Mouse (Mus musculus): Measurements from ENCODE around the gene Bag2. TPM values are rescaled to one million over a fixed set of nuclear protein-coding genes. Genes with fewer than 3 reads are reported as not detected.
"Not testable (repeated sequence)": the region's sequence is repeated elsewhere in the genome, so short reads cannot be mapped to it uniquely, and the experiment has no call there.

Bag2 gene
- polyA plus RNA-seq, 1 experiment from 2014 or later, result 24.2 TPM

DNA sequence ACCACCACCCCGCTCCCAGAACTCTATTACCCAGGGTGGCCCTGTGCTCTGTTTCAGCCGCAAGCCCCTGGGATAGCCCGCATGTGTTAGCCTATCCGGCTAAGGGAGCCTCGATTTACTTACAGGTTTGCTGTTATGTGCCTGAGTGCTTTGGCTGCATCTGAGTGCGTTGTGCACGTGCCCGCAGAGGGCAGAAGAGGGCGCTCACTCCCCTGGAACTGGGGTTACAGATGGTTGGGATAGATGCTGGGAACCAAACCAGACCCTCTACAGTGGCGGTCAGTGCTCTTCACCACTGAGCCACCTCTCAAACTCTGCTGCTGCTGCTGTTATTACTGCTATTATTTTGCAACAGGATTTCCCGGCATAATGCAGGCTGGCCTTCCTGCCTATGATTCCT is 8.5 kb downstream of the Bag2 start:
- no peak for ATAC-seq (ENCODE audit: low FRiP score)
- Histone ChIP-seq H3K27ac (replicated peaks) (no peak overlapping the region), H3K9me3 (replicated peaks) (no peaks in the 10 kb centered on the region), H3K27me3 (replicated peaks) (no peaks in the 10 kb centered on the region), H3K36me3 (no peaks in the 10 kb centered on the region), H3K4me1 (no peaks in the 10 kb centered on the region), H3K4me2 (no peak overlapping the region), H3K4me3 (replicated peaks) (no peak overlapping the region), H3K9ac (replicated peaks) (no peak overlapping the region)
- WGBS, result 99% methylated on average over 11 of the region's 11 CpGs

DNA sequence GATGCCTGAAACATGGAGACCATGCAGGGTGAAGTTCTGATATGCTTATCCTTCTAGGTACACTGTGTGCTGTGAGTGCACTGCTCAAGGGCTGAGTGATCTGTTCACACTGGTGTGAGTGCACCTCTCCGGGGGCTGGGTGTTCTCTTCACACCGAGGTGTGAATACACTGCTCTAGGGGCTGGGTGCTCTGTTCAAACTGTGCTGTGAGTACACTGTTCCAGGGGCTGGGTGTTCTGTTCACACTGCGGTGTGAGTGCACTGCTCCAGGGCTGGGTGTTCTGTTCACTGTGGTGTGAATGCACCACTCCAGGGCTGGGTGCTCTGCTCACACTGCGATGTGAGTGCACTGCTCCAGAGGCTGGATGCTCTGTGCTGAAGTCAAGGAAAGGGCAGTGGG is 11.7 kb downstream of the Bag2 start:
- WGBS, result 96% methylated on average over 4 of the region's 4 CpGs

GRCm38 (mm10) chr1:33744815-33745214 is 12.8 kb downstream of the Bag2 start:
- H3K27ac ChIP-seq (replicated peaks); H3K4me3 ChIP-seq (replicated peaks); H3K9me3 ChIP-seq (replicated peaks); H3K27me3 ChIP-seq (replicated peaks); H3K4me2 ChIP-seq; ATAC-seq (ENCODE audit: low FRiP score); H3K9ac ChIP-seq (replicated peaks); H3K4me1 ChIP-seq: not testable (repeated sequence)
- 97% methylated on average over 8 of the region's 9 CpGs for WGBS
- H3K36me3 ChIP-seq, result peaks cover 13% of the 10 kb centered on the region

More for the DNA sequence above, 11.7 kb downstream of the Bag2 start:
- Histone ChIP-seq H3K4me2 (no peak overlapping the region), H3K27me3 (replicated peaks) (no peaks in the 10 kb centered on the region), H3K27ac (replicated peaks) (no peak overlapping the region), H3K4me1 (no peaks in the 10 kb centered on the region), H3K4me3 (replicated peaks) (no peak overlapping the region), H3K36me3 (peaks cover 7% of the 10 kb centered on the region), H3K9me3 (replicated peaks) (no peaks in the 10 kb centered on the region), H3K9ac (replicated peaks) (no peak overlapping the region)
- ATAC-seq (ENCODE audit: low FRiP score), result no peak; the same call in 1 of the 2 replicates

GRCm38 (mm10) chr1:33742903-33743302 is 14.7 kb downstream of the Bag2 start:
- Histone ChIP-seq H3K36me3 (peaks cover 26% of the 10 kb centered on the region), H3K27ac (replicated peaks) (no peak overlapping the region), H3K4me1 (no peaks in the 10 kb centered on the region), H3K9ac (replicated peaks) (no peak overlapping the region), H3K4me2 (no peak overlapping the region), H3K4me3 (replicated peaks) (no peak overlapping the region), H3K9me3 (replicated peaks) (no peaks in the 10 kb centered on the region), H3K27me3 (replicated peaks) (no peaks in the 10 kb centered on the region)
- ATAC-seq (ENCODE audit: low FRiP score), result no peak
- 29% methylated on average over 8 of the region's 8 CpGs for WGBS

DNA sequence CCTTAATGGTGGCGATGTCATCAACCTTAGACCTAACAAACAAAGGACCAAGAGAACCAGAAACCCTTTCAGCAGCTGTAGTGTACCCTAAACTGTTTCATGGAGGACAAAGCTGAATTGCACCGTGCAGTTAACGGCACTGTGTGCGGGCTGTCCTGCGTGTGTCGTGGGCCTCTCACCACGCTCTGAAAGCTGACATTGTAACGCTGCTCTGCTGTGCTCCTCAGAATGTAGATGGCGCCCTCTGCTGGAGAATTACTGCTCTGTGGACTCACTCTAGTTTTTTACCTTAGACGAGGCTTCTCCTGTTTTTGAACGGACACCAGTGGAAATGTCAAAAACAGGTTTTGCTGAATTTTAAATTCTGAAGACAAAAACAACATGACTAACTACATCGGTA is 18.3 kb downstream of the Bag2 start:
- H3K27ac ChIP-seq (replicated peaks), result no peak overlapping the region
- no peak overlapping the region for H3K4me3 ChIP-seq (replicated peaks)
- 26% methylated on average over 12 of the region's 12 CpGs for WGBS
- ATAC-seq (ENCODE audit: low FRiP score), result peak; percentile 86
- no peaks in the 10 kb centered on the region for H3K9me3 ChIP-seq (replicated peaks)
- no peak overlapping the region for H3K9ac ChIP-seq (replicated peaks)
- no peak overlapping the region for H3K4me2 ChIP-seq
- H3K36me3 ChIP-seq, result peaks cover 51% of the 10 kb centered on the region
- no peaks in the 10 kb centered on the region for H3K27me3 ChIP-seq (replicated peaks)
- no peaks in the 10 kb centered on the region for H3K4me1 ChIP-seq

- Histone ChIP-seq H3K4me1 (no peaks in the 10 kb centered on the region), H3K27me3 (replicated peaks) (no peaks in the 10 kb centered on the region), H3K36me3 (peaks cover 55% of the 10 kb centered on the region), H3K9me3 (replicated peaks) (no peaks in the 10 kb centered on the region), H3K4me2 (no peak overlapping the region), H3K27ac (replicated peaks) (no peak overlapping the region), H3K9ac (replicated peaks) (no peak overlapping the region), H3K4me3 (replicated peaks) (no peak overlapping the region)
- WGBS, result 89% methylated on average over 11 of the region's 11 CpGs
- peak; percentile 40; the same call in 1 of the 2 replicates for ATAC-seq (ENCODE audit: low FRiP score)
These were observed 18.8 kb downstream of the Bag2 start for GRCm38 (mm10) chr1:33738681-33739278.

- Histone ChIP-seq H3K4me3 (replicated peaks) (no peak overlapping the region), H3K36me3 (peaks cover 57% of the 10 kb centered on the region), H3K27me3 (replicated peaks) (no peaks in the 10 kb centered on the region), H3K27ac (replicated peaks) (no peak overlapping the region), H3K4me1 (no peaks in the 10 kb centered on the region), H3K9ac (replicated peaks) (no peak overlapping the region), H3K4me2 (no peak overlapping the region), H3K9me3 (replicated peaks) (no peaks in the 10 kb centered on the region)
- WGBS, result 96% methylated on average over 11 of the region's 11 CpGs
- ATAC-seq (ENCODE audit: low FRiP score), result no peak
These were observed 19.3 kb downstream of the Bag2 start for GRCm38 (mm10) chr1:33738281-33738680.

DNA sequence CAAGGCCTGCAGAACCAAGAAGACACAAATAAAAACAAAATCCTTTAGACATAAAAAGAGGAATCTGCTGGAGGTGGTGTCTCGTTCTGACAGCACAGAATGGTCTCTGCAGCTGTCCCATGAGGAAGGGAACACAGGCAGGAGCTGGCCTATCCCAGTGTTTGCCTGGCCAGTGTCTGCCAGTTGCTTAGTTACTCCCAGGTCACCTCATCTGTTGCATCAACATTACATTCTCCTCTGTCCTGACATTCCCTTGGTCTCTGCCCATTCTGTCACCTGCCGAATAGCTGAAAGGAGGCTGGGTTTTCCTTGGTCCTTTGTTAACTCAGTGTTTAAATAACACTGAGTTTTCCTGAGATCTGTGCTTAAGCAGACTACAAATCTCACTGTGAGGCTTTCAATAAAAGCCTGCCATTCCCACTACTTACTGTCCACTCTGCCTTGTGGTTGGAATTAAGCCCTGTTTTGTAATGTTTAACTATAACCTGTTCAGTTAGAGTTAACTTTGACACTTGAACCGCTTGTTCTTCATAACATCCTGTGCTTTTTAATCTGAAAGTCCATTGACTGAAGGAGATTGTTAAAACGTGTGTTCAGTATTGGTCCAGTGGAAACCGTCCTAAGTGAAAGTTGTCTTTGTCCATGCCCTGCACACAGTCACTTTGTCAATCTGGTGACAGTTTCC is 23.5 kb downstream of the Bag2 start:
- WGBS, result 51% methylated on average over 5 of the region's 5 CpGs
- Histone ChIP-seq H3K27ac (replicated peaks) (0 out of 2 replicates have a peak overlapping the region, but pooled peaks have one; percentile 13), H3K27me3 (replicated peaks) (no peaks in the 10 kb centered on the region), H3K4me3 (replicated peaks) (no peak overlapping the region), H3K4me2 (no peak overlapping the region), H3K9ac (replicated peaks) (no peak overlapping the region), H3K9me3 (replicated peaks) (no peaks in the 10 kb centered on the region), H3K4me1 (no peaks in the 10 kb centered on the region), H3K36me3 (peaks cover 64% of the 10 kb centered on the region)
- no peak for ATAC-seq (ENCODE audit: low FRiP score)

DNA sequence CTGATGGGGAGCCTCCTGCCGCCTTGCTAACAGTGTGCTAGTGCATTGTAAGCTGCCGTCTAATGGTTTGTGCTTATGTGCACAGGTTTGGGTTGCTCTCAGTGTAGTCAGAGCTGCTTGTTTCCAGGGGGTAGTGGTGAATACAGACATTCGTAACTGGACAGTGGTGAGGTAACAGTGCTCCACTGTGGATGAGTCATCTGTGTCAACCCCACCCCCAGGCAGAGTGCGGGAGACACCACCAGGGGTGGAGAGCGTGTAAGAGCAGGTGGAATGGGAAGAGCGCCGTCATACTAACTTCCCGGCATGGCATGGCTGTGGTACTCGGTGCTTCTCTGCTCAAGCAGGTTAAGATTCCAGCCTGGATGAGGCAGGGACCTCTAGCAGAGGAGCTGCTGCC is 24.6 kb downstream of the Bag2 start:
- peaks cover 57% of the 10 kb centered on the region for H3K36me3 ChIP-seq
- no peak overlapping the region for H3K4me3 ChIP-seq (replicated peaks)
- H3K27me3 ChIP-seq (replicated peaks), result no peaks in the 10 kb centered on the region
- H3K9me3 ChIP-seq (replicated peaks), result no peaks in the 10 kb centered on the region
- H3K9ac ChIP-seq (replicated peaks), result no peak overlapping the region
- H3K4me1 ChIP-seq, result no peaks in the 10 kb centered on the region
- no peak overlapping the region for H3K27ac ChIP-seq (replicated peaks)
- 91% methylated on average over 9 of the region's 9 CpGs for WGBS
- no peak overlapping the region for H3K4me2 ChIP-seq
- no peak for ATAC-seq (ENCODE audit: low FRiP score)

- H3K9me3 ChIP-seq (replicated peaks), result no peaks in the 10 kb centered on the region
- H3K9ac ChIP-seq (replicated peaks), result no peak overlapping the region
- H3K4me2 ChIP-seq, result no peak overlapping the region
- H3K4me1 ChIP-seq, result peaks cover 12% of the 10 kb centered on the region
- H3K27ac ChIP-seq (replicated peaks), result no peak overlapping the region
- no peak overlapping the region for H3K4me3 ChIP-seq (replicated peaks)
- 91% methylated on average over 5 of the region's 5 CpGs for WGBS
- H3K36me3 ChIP-seq, result peaks cover 49% of the 10 kb centered on the region
- ATAC-seq (ENCODE audit: low FRiP score), result no peak
- H3K27me3 ChIP-seq (replicated peaks), result no peaks in the 10 kb centered on the region
These were observed 32.5 kb downstream of the Bag2 start for GRCm38 (mm10) chr1:33725086-33725485.

GRCm38 (mm10) chr1:33724516-33724915 is 33.1 kb downstream of the Bag2 start:
- Histone ChIP-seq H3K27ac (replicated peaks) (no peak overlapping the region), H3K9me3 (replicated peaks) (no peaks in the 10 kb centered on the region), H3K27me3 (replicated peaks) (no peaks in the 10 kb centered on the region), H3K9ac (replicated peaks) (no peak overlapping the region), H3K4me3 (replicated peaks) (no peak overlapping the region), H3K36me3 (peaks cover 44% of the 10 kb centered on the region), H3K4me2 (no peak overlapping the region), H3K4me1 (peaks cover 13% of the 10 kb centered on the region)
- ATAC-seq (ENCODE audit: low FRiP score), result no peak
- WGBS, result 88% methylated on average over 6 of the region's 6 CpGs

DNA sequence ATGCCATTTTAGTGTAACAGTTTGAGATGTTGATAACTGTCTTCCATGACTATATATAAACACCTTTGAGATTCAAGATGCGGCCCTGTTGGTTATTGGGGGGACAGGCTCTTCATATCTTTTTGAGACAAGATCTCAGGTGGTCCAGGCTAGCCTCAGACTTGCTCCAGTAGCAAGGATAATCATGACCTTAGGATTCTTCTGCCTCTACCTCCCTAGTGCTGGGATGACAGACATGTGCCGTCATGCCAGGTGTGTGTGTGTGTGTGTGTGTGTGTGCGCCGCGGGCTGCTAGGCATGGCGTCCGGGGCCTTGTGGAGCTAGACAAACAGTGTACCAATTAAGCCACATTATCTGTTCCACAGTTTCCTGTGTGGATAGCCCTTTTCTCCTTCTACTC is 36.6 kb downstream of the Bag2 start:
- Histone ChIP-seq H3K4me2 (peak overlapping the region; percentile 57), H3K36me3 (peaks cover 28% of the 10 kb centered on the region), H3K9ac (replicated peaks) (no peak overlapping the region; the same call in 1 of the 2 replicates), H3K4me3 (replicated peaks) (peak overlapping the region; percentile 91), H3K27me3 (replicated peaks) (no peaks in the 10 kb centered on the region), H3K27ac (replicated peaks) (no peak overlapping the region), H3K9me3 (replicated peaks) (no peaks in the 10 kb centered on the region), H3K4me1 (peaks cover 16% of the 10 kb centered on the region)
- no peak for ATAC-seq (ENCODE audit: low FRiP score)
- WGBS, result 69% methylated on average over 7 of the region's 7 CpGs

Data from neural tube, embryonic 15.5 days (tissue).